Mouse (Mus musculus): Measurements from ENCODE around the gene Rptor. TPM values are rescaled to one million over a fixed set of nuclear protein-coding genes. Genes with fewer than 3 reads are reported as not detected.

The Rptor gene
- polyA plus RNA-seq, 1 experiment from 2014 or later: 9.2 TPM

DNA sequence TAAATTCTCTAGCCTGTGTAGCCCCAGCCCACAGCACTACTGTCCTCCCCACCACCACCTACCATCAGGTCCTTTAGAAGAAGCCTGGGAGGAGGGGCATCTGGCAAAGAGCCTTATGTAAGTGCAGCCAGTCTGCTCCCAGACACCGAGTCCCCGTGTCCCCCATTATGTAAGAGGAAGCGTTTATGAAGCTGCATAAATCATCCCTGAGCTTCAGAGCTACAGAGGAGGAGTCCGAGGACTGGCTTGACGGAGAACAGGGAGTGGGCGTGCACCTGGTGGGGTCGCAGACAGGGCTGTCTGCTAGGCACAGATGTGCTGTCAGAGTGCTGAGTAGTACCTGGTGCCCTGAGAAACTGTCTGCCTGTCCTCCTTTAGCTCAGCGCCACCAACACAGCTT, 208.3 kb downstream of the Rptor start:
- no peak overlapping the region for H3K4me3 ChIP-seq
- no peaks in the 10 kb centered on the region for H3K9me3 ChIP-seq (replicated peaks)
- no peak for ATAC-seq
- no peak overlapping the region for H3K4me2 ChIP-seq
- H3K36me3 ChIP-seq (ENCODE audit: poor library complexity, severe bottlenecking): peaks cover 16% of the 10 kb centered on the region
- peaks cover 15% of the 10 kb centered on the region; the same call in 1 of the 2 replicates for H3K4me1 ChIP-seq
- H3K9ac ChIP-seq: no peak overlapping the region
- WGBS: 82% methylated on average over 8 of the region's 8 CpGs
- no peaks in the 10 kb centered on the region for H3K27me3 ChIP-seq
- no peak overlapping the region for H3K27ac ChIP-seq

- no peak for ATAC-seq
- Histone ChIP-seq H3K9me3 (replicated peaks) (no peaks in the 10 kb centered on the region), H3K36me3 (ENCODE audit: poor library complexity, severe bottlenecking) (peaks cover 16% of the 10 kb centered on the region), H3K27me3 (no peaks in the 10 kb centered on the region), H3K4me2 (no peak overlapping the region), H3K9ac (no peak overlapping the region), H3K27ac (no peak overlapping the region), H3K4me1 (peaks cover 16% of the 10 kb centered on the region), H3K4me3 (no peak overlapping the region)
- WGBS: 88% methylated on average over 1 of the region's 1 CpGs
Observed at GRCm38 (mm10) chr11:119811598-119811997, 208.9 kb downstream of the Rptor start.

GRCm38 (mm10) chr11:119812093-119812492, 209.4 kb downstream of the Rptor start:
- no peak overlapping the region for H3K4me2 ChIP-seq
- no peak overlapping the region for H3K27ac ChIP-seq
- 92% methylated on average over 4 of the region's 4 CpGs for WGBS
- peaks cover 16% of the 10 kb centered on the region for H3K36me3 ChIP-seq (ENCODE audit: poor library complexity, severe bottlenecking)
- peaks cover 17% of the 10 kb centered on the region for H3K4me1 ChIP-seq
- no peak overlapping the region for H3K9ac ChIP-seq
- no peaks in the 10 kb centered on the region for H3K27me3 ChIP-seq
- H3K4me3 ChIP-seq: no peak overlapping the region
- H3K9me3 ChIP-seq (replicated peaks): no peaks in the 10 kb centered on the region
- no peak for ATAC-seq

DNA sequence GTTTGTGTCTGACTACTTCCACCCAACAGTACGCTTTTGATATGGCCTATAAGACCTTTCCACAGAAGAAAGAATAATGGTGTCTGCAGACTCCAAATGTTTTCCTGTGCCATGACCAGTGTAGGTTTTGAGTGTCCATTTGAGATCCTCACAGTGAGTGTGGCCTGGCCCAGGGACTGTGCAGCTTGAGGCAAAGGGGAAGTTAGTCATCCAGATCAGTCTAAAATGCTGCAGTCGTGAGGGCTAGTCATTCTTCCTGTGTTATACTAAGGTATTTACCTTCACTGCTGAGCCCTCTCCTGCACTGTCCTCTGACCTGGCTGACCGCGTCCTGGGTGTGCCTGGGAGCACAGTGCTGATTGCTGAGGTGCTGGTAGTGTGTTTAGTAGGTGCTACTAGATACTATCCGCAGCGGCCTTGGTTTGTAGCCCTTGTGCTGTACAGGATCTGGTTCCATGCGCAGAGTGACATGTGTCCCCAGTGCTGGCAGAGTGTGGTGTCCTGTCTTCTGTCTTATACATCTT, 211.4 kb downstream of the Rptor start:
- Histone ChIP-seq H3K4me2 (no peak overlapping the region), H3K4me3 (no peak overlapping the region), H3K4me1 (peaks cover 26% of the 10 kb centered on the region), H3K36me3 (ENCODE audit: poor library complexity, severe bottlenecking) (peaks cover 22% of the 10 kb centered on the region), H3K9ac (no peak overlapping the region), H3K27me3 (no peaks in the 10 kb centered on the region), H3K9me3 (replicated peaks) (no peaks in the 10 kb centered on the region), H3K27ac (no peak overlapping the region)
- 87% methylated on average over 7 of the region's 7 CpGs for WGBS
- ATAC-seq: no peak

GRCm38 (mm10) chr11:119816798-119817361, 214.2 kb downstream of the Rptor start:
- Histone ChIP-seq H3K4me3 (no peak overlapping the region), H3K36me3 (ENCODE audit: poor library complexity, severe bottlenecking) (peaks cover 30% of the 10 kb centered on the region), H3K27ac (peak overlapping the region; percentile 36; the same call in 1 of the 2 replicates), H3K9ac (no peak overlapping the region), H3K27me3 (no peaks in the 10 kb centered on the region), H3K4me2 (no peak overlapping the region), H3K9me3 (replicated peaks) (no peaks in the 10 kb centered on the region), H3K4me1 (peaks cover 23% of the 10 kb centered on the region)
- 70% methylated on average over 14 of the region's 14 CpGs for WGBS
- no peak for ATAC-seq

- H3K27me3 ChIP-seq: no peaks in the 10 kb centered on the region
- peak overlapping the region; percentile 4; the same call in 1 of the 2 replicates for H3K27ac ChIP-seq
- no peak overlapping the region for H3K4me2 ChIP-seq
- no peak overlapping the region for H3K4me3 ChIP-seq
- WGBS: 60% methylated on average over 3 of the region's 3 CpGs
- peaks cover 26% of the 10 kb centered on the region for H3K36me3 ChIP-seq (ENCODE audit: poor library complexity, severe bottlenecking)
- ATAC-seq: no peak
- H3K9ac ChIP-seq: no peak overlapping the region
- H3K4me1 ChIP-seq: peaks cover 23% of the 10 kb centered on the region
- H3K9me3 ChIP-seq (replicated peaks): no peaks in the 10 kb centered on the region
Observed at GRCm38 (mm10) chr11:119817362-119817837, 214.7 kb downstream of the Rptor start.

DNA sequence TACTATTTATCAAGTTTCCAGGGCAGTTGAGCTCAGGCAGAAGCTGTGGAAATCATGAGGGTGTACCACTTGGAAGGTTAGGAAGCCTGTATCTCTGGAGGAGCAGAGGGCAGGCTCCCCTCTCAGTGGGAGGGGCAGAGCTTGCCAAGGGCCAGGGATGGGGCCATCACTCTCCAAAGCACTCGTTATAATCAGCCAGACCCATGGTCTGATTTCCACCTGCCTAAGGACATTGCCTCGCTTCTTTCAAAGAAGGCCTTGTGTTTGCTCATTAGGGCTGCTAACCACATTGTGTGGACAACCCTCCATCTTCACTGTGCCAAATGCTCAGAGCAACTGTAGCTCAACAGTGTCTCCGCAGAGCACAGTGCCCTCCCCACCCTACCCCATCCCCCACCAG, 215.2 kb downstream of the Rptor start:
- ATAC-seq: peak; percentile 45; the same call in 1 of the 2 replicates
- peaks cover 23% of the 10 kb centered on the region for H3K4me1 ChIP-seq
- H3K4me2 ChIP-seq: no peak overlapping the region
- H3K9ac ChIP-seq: no peak overlapping the region
- peak overlapping the region; percentile 4; the same call in 1 of the 2 replicates for H3K27ac ChIP-seq
- 19% methylated on average over 3 of the region's 3 CpGs for WGBS
- H3K4me3 ChIP-seq: no peak overlapping the region
- H3K27me3 ChIP-seq: no peaks in the 10 kb centered on the region
- H3K9me3 ChIP-seq (replicated peaks): no peaks in the 10 kb centered on the region
- H3K36me3 ChIP-seq (ENCODE audit: poor library complexity, severe bottlenecking): peaks cover 23% of the 10 kb centered on the region

DNA sequence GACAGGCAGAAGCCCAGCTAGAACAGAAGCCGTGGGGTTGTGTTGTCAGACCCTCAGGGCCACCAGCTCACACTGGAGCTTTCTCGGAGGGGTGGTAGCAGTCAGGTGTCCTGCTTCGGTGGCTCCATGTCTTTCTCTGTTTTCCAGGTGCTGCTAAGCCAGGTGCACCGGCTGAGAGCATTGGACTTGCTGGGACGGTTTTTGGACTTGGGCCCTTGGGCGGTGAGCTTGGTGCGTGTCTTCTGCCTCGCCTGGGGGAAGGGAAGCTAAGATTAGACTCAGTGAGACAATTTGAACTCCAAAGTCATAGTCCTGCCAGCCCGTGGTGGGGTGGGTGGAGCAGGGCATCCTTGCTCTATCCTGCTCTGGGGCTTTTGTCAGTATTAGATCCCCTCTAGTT, 218.8 kb downstream of the Rptor start:
- Histone ChIP-seq H3K9me3 (replicated peaks) (no peaks in the 10 kb centered on the region), H3K9ac (no peak overlapping the region), H3K27ac (no peak overlapping the region), H3K4me3 (no peak overlapping the region), H3K27me3 (no peaks in the 10 kb centered on the region), H3K4me1 (peaks cover 23% of the 10 kb centered on the region), H3K36me3 (ENCODE audit: poor library complexity, severe bottlenecking) (peaks cover 32% of the 10 kb centered on the region), H3K4me2 (no peak overlapping the region)
- ATAC-seq: no peak
- WGBS: 89% methylated on average over 9 of the region's 9 CpGs

- peaks cover 36% of the 10 kb centered on the region for H3K36me3 ChIP-seq (ENCODE audit: poor library complexity, severe bottlenecking)
- no peak overlapping the region for H3K4me2 ChIP-seq
- H3K4me3 ChIP-seq: no peak overlapping the region
- peaks cover 2% of the 10 kb centered on the region; the same call in 1 of the 2 replicates for H3K4me1 ChIP-seq
- 75% methylated on average over 6 of the region's 6 CpGs for WGBS
- peak; percentile 48; the same call in 1 of the 2 replicates for ATAC-seq
- H3K9ac ChIP-seq: no peak overlapping the region
- no peak overlapping the region for H3K27ac ChIP-seq
- no peaks in the 10 kb centered on the region for H3K27me3 ChIP-seq
- H3K9me3 ChIP-seq (replicated peaks): no peaks in the 10 kb centered on the region
Observed at GRCm38 (mm10) chr11:119824072-119824649, 221.5 kb downstream of the Rptor start.

DNA sequence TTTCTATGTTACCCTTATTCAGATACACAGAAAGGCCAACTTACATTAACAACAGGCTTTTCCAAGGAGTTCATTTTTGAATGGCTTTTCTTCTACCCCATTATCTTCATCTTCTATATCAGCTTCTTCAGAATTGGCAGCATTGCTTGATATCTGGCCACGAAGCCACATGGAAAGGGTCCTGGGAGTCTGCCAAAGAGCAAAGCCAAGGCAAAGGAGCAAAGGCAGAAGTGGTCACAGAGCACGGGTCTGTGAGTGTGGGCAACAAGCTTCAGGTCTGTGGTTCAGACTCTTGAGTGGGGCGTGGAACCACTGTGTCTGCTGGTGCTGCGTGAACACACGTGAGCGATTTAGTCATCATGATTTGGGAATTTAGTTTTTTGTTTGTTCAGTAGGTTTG, 223.1 kb downstream of the Rptor start:
- Histone ChIP-seq H3K9ac (no peak overlapping the region), H3K4me3 (no peak overlapping the region), H3K4me2 (no peak overlapping the region), H3K9me3 (replicated peaks) (no peaks in the 10 kb centered on the region), H3K27ac (no peak overlapping the region), H3K27me3 (no peaks in the 10 kb centered on the region), H3K4me1 (no peaks in the 10 kb centered on the region), H3K36me3 (ENCODE audit: poor library complexity, severe bottlenecking) (peaks cover 28% of the 10 kb centered on the region)
- 92% methylated on average over 6 of the region's 6 CpGs for WGBS
- ATAC-seq: no peak

- Histone ChIP-seq H3K4me1 (no peaks in the 10 kb centered on the region), H3K27ac (no peak overlapping the region), H3K27me3 (no peaks in the 10 kb centered on the region), H3K9me3 (replicated peaks) (no peaks in the 10 kb centered on the region), H3K36me3 (ENCODE audit: poor library complexity, severe bottlenecking) (peaks cover 28% of the 10 kb centered on the region), H3K9ac (no peak overlapping the region), H3K4me3 (no peak overlapping the region), H3K4me2 (no peak overlapping the region)
- 93% methylated on average over 4 of the region's 4 CpGs for WGBS
- ATAC-seq: no peak
Observed at GRCm38 (mm10) chr11:119826239-119826638, 223.5 kb downstream of the Rptor start.

DNA sequence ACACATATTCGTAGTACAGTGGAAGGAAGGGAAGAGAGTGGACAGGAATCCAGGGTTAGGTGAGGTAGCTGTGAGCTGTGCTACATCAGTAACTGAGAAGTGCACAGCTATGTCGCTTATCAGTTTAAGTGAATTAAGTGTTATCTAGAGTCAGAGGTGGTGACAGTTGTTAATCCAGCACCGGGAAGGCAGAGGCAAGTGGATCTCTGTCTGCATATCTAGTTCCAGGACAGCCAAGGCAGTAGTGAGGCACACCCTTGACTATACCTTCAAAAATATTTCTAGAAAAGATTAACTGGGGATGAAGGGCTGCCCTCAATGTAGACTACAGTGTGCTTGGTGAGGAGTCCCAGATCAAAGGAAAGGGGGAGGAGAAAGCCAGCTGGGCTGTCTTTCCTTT, 226.4 kb downstream of the Rptor start:
- H3K9me3 ChIP-seq (replicated peaks): no peaks in the 10 kb centered on the region
- no peak overlapping the region for H3K9ac ChIP-seq
- no peak for ATAC-seq
- WGBS: 95% methylated on average over 3 of the region's 3 CpGs
- H3K36me3 ChIP-seq (ENCODE audit: poor library complexity, severe bottlenecking): peaks cover 15% of the 10 kb centered on the region; the same call in 1 of the 2 replicates
- H3K4me2 ChIP-seq: no peak overlapping the region
- H3K4me3 ChIP-seq: no peak overlapping the region
- no peak overlapping the region for H3K27ac ChIP-seq
- no peaks in the 10 kb centered on the region for H3K27me3 ChIP-seq
- peaks cover 12% of the 10 kb centered on the region for H3K4me1 ChIP-seq

All from forebrain, embryonic 13.5 days (tissue).